13 mouse cellular contexts compared by ENCODE assay signal in genomic region chr7:110087914-110088313, GRCm38 (mm10). TPM values are rescaled to one million over a fixed set of nuclear protein-coding genes. Genes with fewer than 3 reads are reported as not detected.
DNase-seq lines count a peak whose midpoint lies in the region; ATAC-seq lines count a peak whose summit lies in the region.
"Had no signal": no experiment of that assay in that cellular context is flagged by ENCODE, and none has a peak within 500 bp of the region (broad histone marks: within the 10 kb centered on the region; RNA-seq: fewer than 3 reads in every experiment).

No protein-coding gene starts in this region.

- H3K4me1 ChIP-seq in kidney, embryonic 14.5 days (ENCODE audit: control insufficient read depth, insufficient read depth, low read length), result no peaks in the 10 kb centered on the region
- H3K4me1 ChIP-seq in hindbrain, embryonic 10.5 days (replicated peaks), result 0 out of 2 replicates have a peak, but pooled peaks cover 4% of the 10 kb centered on the region
- H3K4me1 ChIP-seq: hindbrain, embryonic 12.5 days had no signal

- H3K9ac ChIP-seq in kidney, embryonic 14.5 days (ENCODE audit: low read depth, low read length), result no peak overlapping the region
- H3K9ac ChIP-seq: hindbrain, embryonic 12.5 days had no signal

- no peak overlapping the region for H3K4me2 ChIP-seq in kidney, embryonic 14.5 days (replicated peaks; ENCODE audit: low read depth, low read length)
- H3K4me2 ChIP-seq: hindbrain, embryonic 12.5 days had no signal

- no peak overlapping the region for H3K4me3 ChIP-seq in kidney, embryonic 14.5 days (ENCODE audit: low read length)
- H3K4me3 ChIP-seq in hindbrain, embryonic 10.5 days, result no peak overlapping the region
- H3K4me3 ChIP-seq: hindbrain, embryonic 12.5 days had no signal

- H3K36me3 ChIP-seq in kidney, embryonic 14.5 days (ENCODE audit: control insufficient read depth, insufficient read depth, low read length), result peaks cover 79% of the 10 kb centered on the region
- peaks cover 100% of the 10 kb centered on the region for H3K36me3 ChIP-seq in hindbrain, embryonic 10.5 days

- DNase-seq in kidney, adult 18-20 months, result no peak
- DNase-seq in 416B (ENCODE audit: low read depth), result peak; percentile 46
- DNase-seq in large intestine, adult 2 months (ENCODE audit: low read depth, low spot score), result peak; percentile 89
- peak; percentile 77 for DNase-seq in lung, postnatal 25 days (ENCODE audit: low spot score)
- DNase-seq in hindbrain, embryonic 10.5 days (ENCODE audit: low spot score), result no peak
- no peak for DNase-seq in right cerebral cortex, postnatal 4 days
- DNase-seq: cerebellum, postnatal 14 days; heart, adult 11 months; left cerebral cortex, postnatal 4 days had no signal

- no peaks in the 10 kb centered on the region for H3K9me3 ChIP-seq in kidney, embryonic 14.5 days (ENCODE audit: control insufficient read depth, low read length)
- no peaks in the 10 kb centered on the region for H3K9me3 ChIP-seq in hindbrain, embryonic 10.5 days
- H3K9me3 ChIP-seq: hindbrain, embryonic 12.5 days had no signal

- peak; percentile 60; the same call in 1 of the 2 replicates for ATAC-seq in kidney, embryonic 14.5 days (ENCODE audit: low FRiP score, low TSS enrichment)
- no peak for ATAC-seq in megakaryocyte-erythroid progenitor cell, adult 5-6 weeks (replicated peaks; ENCODE audit: low FRiP score, low TSS enrichment, poor library complexity, severe bottlenecking)
- ATAC-seq: forebrain, embryonic 14.5 days had no signal

- H3K27me3 ChIP-seq in kidney, embryonic 14.5 days (ENCODE audit: control insufficient read depth, insufficient read depth, low read length), result no peaks in the 10 kb centered on the region
- H3K27me3 ChIP-seq in hindbrain, embryonic 10.5 days (ENCODE audit: insufficient read depth, poor library complexity, severe bottlenecking), result no peaks in the 10 kb centered on the region
- H3K27me3 ChIP-seq: hindbrain, embryonic 12.5 days had no signal

- 75% methylated on average over 4 of the region's 4 CpGs for WGBS in kidney, embryonic 14.5 days
- WGBS in large intestine, adult 2 months, result 18% methylated on average over 4 of the region's 4 CpGs
- WGBS in hindbrain, embryonic 10.5 days, result 86% methylated on average over 4 of the region's 4 CpGs

- H3K27ac ChIP-seq in kidney, embryonic 14.5 days (ENCODE audit: low read depth, low read length), result peak overlapping the region; percentile 6; the same call in 1 of the 2 replicates
- no peak overlapping the region for H3K27ac ChIP-seq in hindbrain, embryonic 10.5 days
- H3K27ac ChIP-seq: hindbrain, embryonic 12.5 days had no signal

RNA-seq across cellular contexts. Expression of gene Zfp143, which starts 26.9 kb away (rescaled TPM):
- polyA plus RNA-seq in kidney, embryonic 14.5 days (2014; fragmentation: Nextera tagmentation; extraction: Ambion mirVana), result 16.3 and 22.1 TPM in 2 replicates
- polyA plus RNA-seq in large intestine, adult 2 months (2012; rRNA removed), result 12.8 and 17.2 TPM in 2 replicates
- polyA plus RNA-seq in hindbrain, embryonic 10.5 days (2016; fragmentation: Nextera tagmentation; extraction: Ambion mirVana), result 23.8 and 25.9 TPM in 2 replicates
- 18.8 and 25.7 TPM in 2 replicates for total RNA-seq in megakaryocyte-erythroid progenitor cell, adult 5-6 weeks (2014; fragmentation: Nextera tagmentation)
- 30.1 and 47.0 TPM in 2 replicates for total RNA-seq in megakaryocyte-erythroid progenitor cell, adult 5-6 weeks (2017)

RNA-seq across cellular contexts. Expression of gene Wee1, which starts 33.9 kb away (rescaled TPM):
- 29.4 and 35.7 TPM in 2 replicates for polyA plus RNA-seq in kidney, embryonic 14.5 days (2014; fragmentation: Nextera tagmentation; extraction: Ambion mirVana)
- polyA plus RNA-seq in large intestine, adult 2 months (2012; rRNA removed), result 3.6 and 5.2 TPM in 2 replicates
- polyA plus RNA-seq in hindbrain, embryonic 10.5 days (2016; fragmentation: Nextera tagmentation; extraction: Ambion mirVana), result 24.0 and 28.2 TPM in 2 replicates
- total RNA-seq in megakaryocyte-erythroid progenitor cell, adult 5-6 weeks (2014; fragmentation: Nextera tagmentation), result 42.8 and 48.8 TPM in 2 replicates
- 27.0 and 27.8 TPM in 2 replicates for total RNA-seq in megakaryocyte-erythroid progenitor cell, adult 5-6 weeks (2017)

Comparison
In these comparisons a context has a peak if more than half of its experiments do, and no peak if none do; other contexts are left out.
1. DNase-seq: peak in 416B (single experiment), large intestine, adult 2 months (single experiment) and lung, postnatal 25 days (single experiment); none in kidney, adult 18-20 months (single experiment), hindbrain, embryonic 10.5 days (single experiment) and right cerebral cortex, postnatal 4 days (single experiment).